Mouse (Mus musculus): Measurements from ENCODE around the gene Srpk2. TPM values are rescaled to one million over a fixed set of nuclear protein-coding genes. Genes with fewer than 3 reads are reported as not detected.
"Not testable (repeated sequence)": the region's sequence is repeated elsewhere in the genome, so short reads cannot be mapped to it uniquely, and the experiment has no call there.

The Srpk2 gene
- polyA plus RNA-seq, 1 experiment from 2014 or later: 39.8 TPM

GRCm38 (mm10) chr5:23489231-23489630 lies 195.2 kb downstream of the Srpk2 start:
- H3K27ac ChIP-seq: no peak overlapping the region
- no peak overlapping the region for H3K4me2 ChIP-seq
- no peak overlapping the region for H3K4me3 ChIP-seq
- H3K9me3 ChIP-seq: no peaks in the 10 kb centered on the region
- no peaks in the 10 kb centered on the region for H3K4me1 ChIP-seq
- ATAC-seq (ENCODE audit: borderline replicate concordance, extremely low read depth, low FRiP score, low TSS enrichment): no peak
- WGBS: 73% methylated on average over 4 of the region's 4 CpGs
- no peak overlapping the region for H3K9ac ChIP-seq
- peaks cover 78% of the 10 kb centered on the region for H3K36me3 ChIP-seq
- H3K27me3 ChIP-seq: no peaks in the 10 kb centered on the region

- 93% methylated on average over 7 of the region's 7 CpGs for WGBS
- Histone ChIP-seq H3K27me3 (no peaks in the 10 kb centered on the region), H3K36me3 (peaks cover 79% of the 10 kb centered on the region), H3K4me2 (no peak overlapping the region), H3K9ac (no peak overlapping the region), H3K4me1 (no peaks in the 10 kb centered on the region), H3K9me3 (no peaks in the 10 kb centered on the region), H3K4me3 (no peak overlapping the region), H3K27ac (no peak overlapping the region)
- ATAC-seq (ENCODE audit: borderline replicate concordance, extremely low read depth, low FRiP score, low TSS enrichment): no peak
Measured at GRCm38 (mm10) chr5:23483811-23484210, 200.6 kb downstream of the Srpk2 start.

GRCm38 (mm10) chr5:23473098-23473873 lies 211.1 kb downstream of the Srpk2 start:
- Histone ChIP-seq H3K27me3 (no peaks in the 10 kb centered on the region), H3K4me3 (no peak overlapping the region), H3K9me3 (no peaks in the 10 kb centered on the region), H3K4me2 (no peak overlapping the region), H3K27ac (no peak overlapping the region), H3K9ac (no peak overlapping the region), H3K4me1 (no peaks in the 10 kb centered on the region), H3K36me3 (peaks cover 48% of the 10 kb centered on the region)
- 73% methylated on average over 6 of the region's 6 CpGs for WGBS
- no peak for ATAC-seq (ENCODE audit: borderline replicate concordance, extremely low read depth, low FRiP score, low TSS enrichment)

- no peak overlapping the region for H3K4me2 ChIP-seq
- ATAC-seq (ENCODE audit: borderline replicate concordance, extremely low read depth, low FRiP score, low TSS enrichment): no peak
- H3K27ac ChIP-seq: no peak overlapping the region
- no peaks in the 10 kb centered on the region for H3K9me3 ChIP-seq
- no peak overlapping the region for H3K4me3 ChIP-seq
- 90% methylated on average over 4 of the region's 4 CpGs for WGBS
- no peak overlapping the region for H3K9ac ChIP-seq
- H3K27me3 ChIP-seq: no peaks in the 10 kb centered on the region
- no peaks in the 10 kb centered on the region for H3K4me1 ChIP-seq
- H3K36me3 ChIP-seq: peaks cover 44% of the 10 kb centered on the region
Measured at GRCm38 (mm10) chr5:23466546-23466945, 217.9 kb downstream of the Srpk2 start.

- Histone ChIP-seq H3K27ac (no peak overlapping the region), H3K9ac (no peak overlapping the region), H3K27me3 (no peaks in the 10 kb centered on the region), H3K36me3 (peaks cover 29% of the 10 kb centered on the region), H3K4me3 (no peak overlapping the region), H3K4me1 (no peaks in the 10 kb centered on the region), H3K4me2 (no peak overlapping the region), H3K9me3 (no peaks in the 10 kb centered on the region)
- WGBS: 92% methylated on average over 8 of the region's 8 CpGs
- no peak for ATAC-seq (ENCODE audit: borderline replicate concordance, extremely low read depth, low FRiP score, low TSS enrichment)
Measured at GRCm38 (mm10) chr5:23464743-23465142, 219.7 kb downstream of the Srpk2 start.

GRCm38 (mm10) chr5:23464247-23464646 lies 220.2 kb downstream of the Srpk2 start:
- no peak overlapping the region for H3K9ac ChIP-seq
- peaks cover 29% of the 10 kb centered on the region for H3K36me3 ChIP-seq
- no peak overlapping the region for H3K4me2 ChIP-seq
- WGBS: 90% methylated on average over 3 of the region's 3 CpGs
- no peaks in the 10 kb centered on the region for H3K9me3 ChIP-seq
- no peak for ATAC-seq (ENCODE audit: borderline replicate concordance, extremely low read depth, low FRiP score, low TSS enrichment)
- no peak overlapping the region for H3K27ac ChIP-seq
- H3K4me3 ChIP-seq: no peak overlapping the region
- no peaks in the 10 kb centered on the region for H3K27me3 ChIP-seq
- H3K4me1 ChIP-seq: no peaks in the 10 kb centered on the region

GRCm38 (mm10) chr5:23461688-23462087 lies 222.7 kb downstream of the Srpk2 start:
- no peaks in the 10 kb centered on the region for H3K27me3 ChIP-seq
- H3K9ac ChIP-seq: no peak overlapping the region
- H3K27ac ChIP-seq: no peak overlapping the region
- H3K9me3 ChIP-seq: no peaks in the 10 kb centered on the region
- H3K4me3 ChIP-seq: no peak overlapping the region
- H3K36me3 ChIP-seq: peaks cover 13% of the 10 kb centered on the region
- no peaks in the 10 kb centered on the region for H3K4me1 ChIP-seq
- H3K4me2 ChIP-seq: no peak overlapping the region
- WGBS: 46% methylated on average over 2 of the region's 2 CpGs
- no peak for ATAC-seq (ENCODE audit: borderline replicate concordance, extremely low read depth, low FRiP score, low TSS enrichment)

GRCm38 (mm10) chr5:23453561-23453960 lies 230.9 kb downstream of the Srpk2 start:
- H3K9me3 ChIP-seq, H3K27ac ChIP-seq: not testable (repeated sequence)
- peaks cover 15% of the 10 kb centered on the region for H3K36me3 ChIP-seq

More at GRCm38 (mm10) chr5:23453561-23453960, 230.9 kb downstream of the Srpk2 start:
- H3K27me3 ChIP-seq; ATAC-seq (ENCODE audit: borderline replicate concordance, extremely low read depth, low FRiP score, low TSS enrichment); H3K4me2 ChIP-seq; H3K4me1 ChIP-seq; H3K4me3 ChIP-seq; H3K9ac ChIP-seq: not testable (repeated sequence)
- WGBS: 86% methylated on average over 2 of the region's 2 CpGs

Other genes starting within 250 kb of the Srpk2 start
- 27.1 and 28.6 TPM in 2 replicates for gene Pus7, start 99.1 kb upstream of the Srpk2 start, polyA plus RNA-seq (2015; fragmentation: Nextera tagmentation; extraction: Ambion mirVana)
- gene Rint1, start 103.1 kb upstream of the Srpk2 start, polyA plus RNA-seq (2015; fragmentation: Nextera tagmentation; extraction: Ambion mirVana): 29.6 and 34.7 TPM in 2 replicates
- 102 and 108 TPM in 2 replicates for gene Tomm7, start 159.5 kb upstream of the Srpk2 start, polyA plus RNA-seq (2015; fragmentation: Nextera tagmentation; extraction: Ambion mirVana)

Data from lung, embryonic 15.5 days (tissue).